Comparison of ENCODE assay signal across 20 mouse cellular contexts in genomic region chr2:75643950-75644349, GRCm38 (mm10). TPM values are rescaled to one million over a fixed set of nuclear protein-coding genes. Genes with fewer than 3 reads are reported as not detected.
A peak's percentile ranks its signal among the peaks of the same experiment; 100 is the strongest.
DNase-seq lines count a peak whose midpoint lies in the region; ATAC-seq and TF ChIP-seq lines count a peak whose summit lies in the region.
"Had no signal": no experiment of that assay in that cellular context is flagged by ENCODE, and none has a peak within 500 bp of the region (broad histone marks: within the 10 kb centered on the region; RNA-seq: fewer than 3 reads in every experiment).

No protein-coding gene starts in this region.

- no peak for TF ChIP-seq POLR2A in liver, adult 2 months (IDR thresholded peaks at IDR 0.05; ENCODE audit: extremely low read depth, insufficient read depth, low read length)

- TF ChIP-seq CTCF in liver, adult 2 months (IDR thresholded peaks at IDR 0.05; ENCODE audit: low read depth, low read length), result no peak
- no peak for TF ChIP-seq CTCF in lung, postnatal 0 days (IDR thresholded peaks at IDR 0.05)

- WGBS in heart, embryonic 10.5 days, result 77% methylated on average over 6 of the region's 6 CpGs
- WGBS in liver, adult 2 months, result 49% methylated on average over 6 of the region's 6 CpGs
- WGBS in lung, postnatal 0 days, result 73% methylated on average over 6 of the region's 6 CpGs
- 84% methylated on average over 6 of the region's 6 CpGs for WGBS in kidney, embryonic 16.5 days

- DNase-seq in heart, adult 11 months, result peak; percentile 79
- DNase-seq in heart, embryonic 10.5 days (ENCODE audit: low spot score), result no peak
- peak; percentile 41 for DNase-seq in liver, adult 2 months (ENCODE audit: extremely low read depth, low read depth, low spot score)
- DNase-seq in liver, result no peak
- DNase-seq in lung, postnatal 0 days (ENCODE audit: low spot score), result no peak
- DNase-seq in lung, postnatal 25 days (ENCODE audit: low spot score), result no peak
- no peak for DNase-seq in T-cell, adult 2 months (ENCODE audit: low spot score)
- DNase-seq: cerebellum, adult 2 months; cerebellum, postnatal 25 days; layer of hippocampus, adult 9-11 months; right cerebral cortex, postnatal 14 days had no signal

- no peak for TF ChIP-seq EP300 in lung, postnatal 0 days (IDR thresholded peaks at IDR 0.05)

- peak; percentile 20 for ATAC-seq in lung, postnatal 0 days
- ATAC-seq in kidney, embryonic 16.5 days (ENCODE audit: low FRiP score, low TSS enrichment), result no peak
- ATAC-seq: CD4-positive, CD25-positive, alpha-beta regulatory T cell, adult 4 months; forebrain, embryonic 14.5 days; inflammation-experienced regulatory T-cells, adult 6 months; midbrain, embryonic 13.5 days had no signal

- no peaks in the 10 kb centered on the region for H3K79me2 ChIP-seq in liver, adult 2 months (ENCODE audit: control insufficient read depth, insufficient read depth, low read length)

- no peaks in the 10 kb centered on the region for H3K27me3 ChIP-seq in heart, embryonic 10.5 days (ENCODE audit: insufficient read depth, poor library complexity, severe bottlenecking)
- H3K27me3 ChIP-seq in liver, adult 2 months (ENCODE audit: control insufficient read depth, insufficient read depth, low read length), result no peaks in the 10 kb centered on the region
- H3K27me3 ChIP-seq in lung, postnatal 0 days (replicated peaks; ENCODE audit: insufficient read depth, low read length), result no peaks in the 10 kb centered on the region
- no peaks in the 10 kb centered on the region for H3K27me3 ChIP-seq in kidney, embryonic 16.5 days (ENCODE audit: insufficient read depth, low read length)
- H3K27me3 ChIP-seq: embryonic facial prominence, embryonic 13.5 days; megakaryocyte, embryonic 14.5 days; midbrain, embryonic 13.5 days; Patski had no signal

- H3K36me3 ChIP-seq in heart, embryonic 10.5 days, result peaks cover 4% of the 10 kb centered on the region; the same call in 1 of the 2 replicates
- H3K36me3 ChIP-seq in liver, adult 2 months (ENCODE audit: control insufficient read depth, insufficient read depth, low read length), result no peaks in the 10 kb centered on the region
- no peaks in the 10 kb centered on the region for H3K36me3 ChIP-seq in lung, postnatal 0 days (ENCODE audit: insufficient read depth, low read length)
- H3K36me3 ChIP-seq in kidney, embryonic 16.5 days (ENCODE audit: insufficient read depth, low read length), result no peaks in the 10 kb centered on the region
- H3K36me3 ChIP-seq: embryonic facial prominence, embryonic 13.5 days; midbrain, embryonic 13.5 days had no signal

- H3K27ac ChIP-seq in heart, embryonic 10.5 days, result no peak overlapping the region
- peak overlapping the region; percentile 25 for H3K27ac ChIP-seq in liver, adult 2 months (replicated peaks; ENCODE audit: insufficient read depth, low read depth, low read length)
- H3K27ac ChIP-seq in lung, postnatal 0 days (ENCODE audit: low read length), result peak overlapping the region; percentile 68
- no peak overlapping the region for H3K27ac ChIP-seq in kidney, embryonic 16.5 days (ENCODE audit: low read length)
- H3K27ac ChIP-seq: embryonic facial prominence, embryonic 13.5 days; hindbrain, embryonic 14.5 days; midbrain, embryonic 13.5 days had no signal

- peaks cover 14% of the 10 kb centered on the region for H3K4me1 ChIP-seq in heart, embryonic 10.5 days
- H3K4me1 ChIP-seq in liver, adult 2 months (ENCODE audit: control insufficient read depth, insufficient read depth, low read length), result peaks cover 6% of the 10 kb centered on the region; the same call in 1 of the 2 replicates
- H3K4me1 ChIP-seq in lung, postnatal 0 days (ENCODE audit: insufficient read depth, low read depth, low read length), result no peaks in the 10 kb centered on the region
- H3K4me1 ChIP-seq in kidney, embryonic 16.5 days (ENCODE audit: insufficient read depth, low read length), result peaks cover 5% of the 10 kb centered on the region; the same call in 1 of the 2 replicates
- H3K4me1 ChIP-seq: midbrain, embryonic 13.5 days had no signal

- no peak overlapping the region for H3K9ac ChIP-seq in liver, adult 2 months (ENCODE audit: low read depth, low read length)
- no peak overlapping the region for H3K9ac ChIP-seq in lung, postnatal 0 days (replicated peaks; ENCODE audit: low read depth)
- no peak overlapping the region for H3K9ac ChIP-seq in kidney, embryonic 16.5 days (replicated peaks; ENCODE audit: low read length)
- H3K9ac ChIP-seq: embryonic facial prominence, embryonic 13.5 days; hindbrain, embryonic 14.5 days; midbrain, embryonic 13.5 days had no signal

- H3K9me3 ChIP-seq in heart, embryonic 10.5 days, result 0 out of 2 replicates have a peak, but pooled peaks cover 4% of the 10 kb centered on the region
- H3K9me3 ChIP-seq in lung, postnatal 0 days (ENCODE audit: low read length), result no peaks in the 10 kb centered on the region
- H3K9me3 ChIP-seq in kidney, embryonic 16.5 days (ENCODE audit: low read length), result 0 out of 2 replicates have a peak, but pooled peaks cover 6% of the 10 kb centered on the region
- H3K9me3 ChIP-seq: embryonic facial prominence, embryonic 13.5 days; megakaryocyte, embryonic 14.5 days; midbrain, embryonic 13.5 days had no signal

- no peak overlapping the region for H3K4me2 ChIP-seq in lung, postnatal 0 days (replicated peaks; ENCODE audit: low read depth, low read length)
- H3K4me2 ChIP-seq in kidney, embryonic 16.5 days (replicated peaks; ENCODE audit: low read depth, low read length), result no peak overlapping the region
- H3K4me2 ChIP-seq: embryonic facial prominence, embryonic 13.5 days; hindbrain, embryonic 14.5 days; midbrain, embryonic 13.5 days had no signal

- H3K4me3 ChIP-seq in heart, embryonic 10.5 days, result no peak overlapping the region
- H3K4me3 ChIP-seq in liver, adult 2 months (ENCODE audit: insufficient read depth, low read depth, low read length), result no peak overlapping the region
- no peak overlapping the region for H3K4me3 ChIP-seq in lung, postnatal 0 days (ENCODE audit: low read depth, low read length)
- no peak overlapping the region for H3K4me3 ChIP-seq in kidney, embryonic 16.5 days (ENCODE audit: low read length)
- H3K4me3 ChIP-seq: embryonic facial prominence, embryonic 13.5 days; megakaryocyte, embryonic 14.5 days; midbrain, embryonic 13.5 days had no signal

RNA-seq across cellular contexts. Expression of gene Hnrnpa3, which starts 15.1 kb away (rescaled TPM):
- 188 and 209 TPM in 2 replicates for polyA plus RNA-seq in heart, embryonic 10.5 days (2016; fragmentation: Nextera tagmentation; extraction: Ambion mirVana)
- 44.2 and 45.5 TPM in 2 replicates for total RNA-seq in liver, adult 2 months (2014; rRNA removed)
- polyA plus RNA-seq in liver, adult 2 months (2012; rRNA removed), result 13.9 and 14.1 TPM in 2 replicates
- 114 and 129 TPM in 2 replicates for polyA plus RNA-seq in lung, postnatal 0 days (2015; fragmentation: Nextera tagmentation; extraction: Ambion mirVana)
- polyA plus RNA-seq in kidney, embryonic 16.5 days (2015; fragmentation: Nextera tagmentation; extraction: Ambion mirVana), result 281 and 293 TPM in 2 replicates

Comparison
In these comparisons a context has a peak if more than half of its experiments do, and no peak if none do; other contexts are left out.
1. DNase-seq: peak in heart, adult 11 months (single experiment) and liver, adult 2 months (single experiment); none in heart, embryonic 10.5 days (single experiment), liver (single experiment), lung, postnatal 0 days (single experiment), lung, postnatal 25 days (single experiment) and T-cell, adult 2 months (single experiment).
2. H3K27ac ChIP-seq: peak in liver, adult 2 months (single experiment) and lung, postnatal 0 days (single experiment); none in heart, embryonic 10.5 days (single experiment) and kidney, embryonic 16.5 days (single experiment).